Comparison of ENCODE assay signal across 11 mouse cellular contexts in genomic region chr4:135949911-135950310, GRCm38 (mm10). TPM values are rescaled to one million over a fixed set of nuclear protein-coding genes. Genes with fewer than 3 reads are reported as not detected.
DNase-seq lines count a peak whose midpoint lies in the region; ATAC-seq and TF ChIP-seq lines count a peak whose summit lies in the region.
"Had no signal": no experiment of that assay in that cellular context is flagged by ENCODE, and none has a peak within 500 bp of the region (broad histone marks: within the 10 kb centered on the region; RNA-seq: fewer than 3 reads in every experiment).

No protein-coding gene starts in this region.

- no peaks in the 10 kb centered on the region for H3K36me3 ChIP-seq in heart, adult 2 months (ENCODE audit: control insufficient read depth, insufficient read depth, low read length)
- peaks cover 19% of the 10 kb centered on the region for H3K36me3 ChIP-seq in liver, embryonic 16.5 days (ENCODE audit: control insufficient read depth, insufficient read depth)
- peaks cover 6% of the 10 kb centered on the region; the same call in 1 of the 2 replicates for H3K36me3 ChIP-seq in kidney, postnatal 0 days (ENCODE audit: insufficient read depth, low read length)

- H3K27me3 ChIP-seq in heart, adult 2 months (ENCODE audit: control insufficient read depth, insufficient read depth, low read length) = no peaks in the 10 kb centered on the region
- no peaks in the 10 kb centered on the region for H3K27me3 ChIP-seq in liver, embryonic 16.5 days (ENCODE audit: control insufficient read depth, insufficient read depth, low read depth, low read length)
- no peaks in the 10 kb centered on the region for H3K27me3 ChIP-seq in kidney, postnatal 0 days (ENCODE audit: insufficient read depth, low read length)

- TF ChIP-seq CTCF in heart, adult 2 months (IDR thresholded peaks at IDR 0.05) = no peak
- TF ChIP-seq CTCF in kidney, postnatal 0 days (IDR thresholded peaks at IDR 0.05; ENCODE audit: low read depth) = no peak

- WGBS in heart, adult 2 months = 25% methylated on average over 6 of the region's 6 CpGs
- 64% methylated on average over 6 of the region's 6 CpGs for WGBS in liver, embryonic 16.5 days (ENCODE audit: insufficient replicate concordance)
- WGBS in kidney, postnatal 0 days = 18% methylated on average over 6 of the region's 6 CpGs

- H3K4me1 ChIP-seq in heart, adult 2 months (ENCODE audit: control insufficient read depth, insufficient read depth, low read length) = peaks cover 16% of the 10 kb centered on the region
- peaks cover 31% of the 10 kb centered on the region for H3K4me1 ChIP-seq in liver, embryonic 16.5 days (ENCODE audit: control insufficient read depth, low read depth, low read length)
- H3K4me1 ChIP-seq in kidney, postnatal 0 days (replicated peaks; ENCODE audit: insufficient read depth, low read length) = peaks cover 12% of the 10 kb centered on the region; the same call in 1 of the 2 replicates

- TF ChIP-seq POLR2A in heart, adult 2 months (IDR thresholded peaks at IDR 0.05; ENCODE audit: insufficient read depth, low read depth, low read length) = no peak

- H3K9ac ChIP-seq in heart, adult 2 months (ENCODE audit: low read depth, low read length) = no peak overlapping the region
- no peak overlapping the region for H3K9ac ChIP-seq in liver, embryonic 16.5 days (ENCODE audit: low read depth, low read length)
- H3K9ac ChIP-seq in kidney, postnatal 0 days (ENCODE audit: low read depth, low read length) = no peak overlapping the region

- peaks cover 3% of the 10 kb centered on the region; the same call in 1 of the 2 replicates for H3K79me2 ChIP-seq in heart, adult 2 months (replicated peaks; ENCODE audit: control insufficient read depth, insufficient read depth, low read length)

- TF ChIP-seq EP300 in heart, adult 2 months (IDR thresholded peaks at IDR 0.05; ENCODE audit: insufficient read depth, low read depth, low read length) = 0 out of 2 replicates have a peak, but pooled peaks have one; percentile 5

- peak; percentile 43 for ATAC-seq in liver, embryonic 16.5 days (ENCODE audit: low read depth)
- ATAC-seq in kidney, postnatal 0 days (replicated peaks; ENCODE audit: low FRiP score, low read depth) = no peak; the same call in 1 of the 2 replicates
- ATAC-seq: CD4-positive, CD25-positive, alpha-beta regulatory T cell, adult 4 months; forebrain, embryonic 16.5 days had no signal

- no peak overlapping the region for H3K4me3 ChIP-seq in heart, adult 2 months
- H3K4me3 ChIP-seq in liver, embryonic 16.5 days (ENCODE audit: low read depth, low read length) = no peak overlapping the region
- H3K4me3 ChIP-seq in kidney, postnatal 0 days (replicated peaks; ENCODE audit: low read depth, low read length) = no peak overlapping the region

- no peaks in the 10 kb centered on the region; the same call in 1 of the 2 replicates for H3K9me3 ChIP-seq in liver, embryonic 16.5 days (replicated peaks; ENCODE audit: control insufficient read depth, low read length)
- no peaks in the 10 kb centered on the region for H3K9me3 ChIP-seq in kidney, postnatal 0 days (replicated peaks; ENCODE audit: low read length)

- intact Hi-C loops in heart, adult 2 months (cut with DNase I) = no loop called here

- peak overlapping the region; percentile 54 for H3K27ac ChIP-seq in heart, adult 2 months
- no peak overlapping the region for H3K27ac ChIP-seq in liver, embryonic 16.5 days (ENCODE audit: low read length)
- peak overlapping the region; percentile 31; the same call in 1 of the 2 replicates for H3K27ac ChIP-seq in kidney, postnatal 0 days

- H3K4me2 ChIP-seq in liver, embryonic 16.5 days (ENCODE audit: low read depth, low read length) = no peak overlapping the region
- H3K4me2 ChIP-seq in kidney, postnatal 0 days (ENCODE audit: low read length) = no peak overlapping the region

- DNase-seq in heart, adult 2 months = no peak
- no peak for DNase-seq in heart, adult 9 months (ENCODE audit: low spot score in 2 of 2)
- DNase-seq in liver = no peak
- peak; percentile 97 for DNase-seq in brain, adult 2 months (ENCODE audit: low read depth, low spot score)
- DNase-seq in kidney, postnatal 0 days (ENCODE audit: low spot score) = peak; percentile 45
- no peak for DNase-seq in layer of hippocampus, adult 18-20 months (ENCODE audit: low spot score in 2 of 2)
- DNase-seq in spleen, postnatal 4 days (ENCODE audit: low spot score in 2 of 2) = no peak
- DNase-seq: right cerebral cortex, postnatal 4 days had no signal

RNA-seq across cellular contexts. Expression of gene Hmgcl, which starts 3.7 kb away (rescaled TPM):
- 10 to 100 TPM; 72.6 to 80.4 TPM for total RNA-seq in heart, adult 2 months (2021)
- polyA plus RNA-seq in heart, adult 2 months (2012; rRNA removed) = 71.9 and 96.9 TPM in 2 replicates
- polyA plus RNA-seq in liver, embryonic 16.5 days (2015; fragmentation: Nextera tagmentation; extraction: Ambion mirVana) = 105 and 107 TPM in 2 replicates
- polyA plus RNA-seq in kidney, postnatal 0 days (2015; fragmentation: Nextera tagmentation; extraction: Ambion mirVana) = 107 and 110 TPM in 2 replicates
- 10 to 100 TPM; 34.6 to 36.9 TPM for total RNA-seq in layer of hippocampus, adult 18-20 months (2021)

RNA-seq across cellular contexts. Expression of gene Gale, which starts 13.6 kb away (rescaled TPM):
- total RNA-seq in heart, adult 2 months (2021) = 1 to 10 TPM; 1.6 to 2.0 TPM
- polyA plus RNA-seq in heart, adult 2 months (2012; rRNA removed) = 4.6 TPM in 2 replicates
- polyA plus RNA-seq in liver, embryonic 16.5 days (2015; fragmentation: Nextera tagmentation; extraction: Ambion mirVana) = 34.5 and 37.6 TPM in 2 replicates
- 25.1 and 30.0 TPM in 2 replicates for polyA plus RNA-seq in kidney, postnatal 0 days (2015; fragmentation: Nextera tagmentation; extraction: Ambion mirVana)
- 10 to 100 TPM; 19.6 to 20.9 TPM for total RNA-seq in layer of hippocampus, adult 18-20 months (2021)

RNA-seq across cellular contexts. Expression of gene Lypla2, which starts 22.5 kb away (rescaled TPM):
- 10 to 100 TPM; 35.9 to 37.1 TPM for total RNA-seq in heart, adult 2 months (2021)
- 52.2 and 55.1 TPM in 2 replicates for polyA plus RNA-seq in heart, adult 2 months (2012; rRNA removed)
- polyA plus RNA-seq in liver, embryonic 16.5 days (2015; fragmentation: Nextera tagmentation; extraction: Ambion mirVana) = 37.0 and 39.9 TPM in 2 replicates
- polyA plus RNA-seq in kidney, postnatal 0 days (2015; fragmentation: Nextera tagmentation; extraction: Ambion mirVana) = 117 and 123 TPM in 2 replicates
- 100 to 1,000 TPM in 1 of 2 experiments, 10 to 100 TPM in 1; 99.7 to 102 TPM for total RNA-seq in layer of hippocampus, adult 18-20 months (2021)

RNA-seq across cellular contexts. Expression of gene Fuca1, which starts 29.4 kb away (rescaled TPM):
- total RNA-seq in heart, adult 2 months (2021) = 10 to 100 TPM; 30.4 to 34.6 TPM
- 24.0 and 25.3 TPM in 2 replicates for polyA plus RNA-seq in heart, adult 2 months (2012; rRNA removed)
- polyA plus RNA-seq in liver, embryonic 16.5 days (2015; fragmentation: Nextera tagmentation; extraction: Ambion mirVana) = 22.7 and 28.0 TPM in 2 replicates
- 98.7 and 99.4 TPM in 2 replicates for polyA plus RNA-seq in kidney, postnatal 0 days (2015; fragmentation: Nextera tagmentation; extraction: Ambion mirVana)
- total RNA-seq in layer of hippocampus, adult 18-20 months (2021) = 10 to 100 TPM; 44.2 to 47.1 TPM

RNA-seq across cellular contexts. Expression of gene Pithd1, which starts 37.2 kb away (rescaled TPM):
- 10 to 100 TPM; 19.4 to 20.9 TPM for total RNA-seq in heart, adult 2 months (2021)
- 19.0 and 29.2 TPM in 2 replicates for polyA plus RNA-seq in heart, adult 2 months (2012; rRNA removed)
- polyA plus RNA-seq in liver, embryonic 16.5 days (2015; fragmentation: Nextera tagmentation; extraction: Ambion mirVana) = 61.4 and 63.3 TPM in 2 replicates
- polyA plus RNA-seq in kidney, postnatal 0 days (2015; fragmentation: Nextera tagmentation; extraction: Ambion mirVana) = 49.0 and 49.8 TPM in 2 replicates
- total RNA-seq in layer of hippocampus, adult 18-20 months (2021) = 10 to 100 TPM; 88.9 to 93.4 TPM

Comparison
In these comparisons a context has a peak if more than half of its experiments do, and no peak if none do; other contexts are left out.
1. DNase-seq: peak in brain, adult 2 months (single experiment) and kidney, postnatal 0 days (single experiment); none in heart, adult 2 months (0 of 2), heart, adult 9 months (0 of 2), liver (single experiment), layer of hippocampus, adult 18-20 months (0 of 2) and spleen, postnatal 4 days (0 of 2).